Mouse (Mus musculus): ENCODE data around the gene Sarnp.

DNA sequence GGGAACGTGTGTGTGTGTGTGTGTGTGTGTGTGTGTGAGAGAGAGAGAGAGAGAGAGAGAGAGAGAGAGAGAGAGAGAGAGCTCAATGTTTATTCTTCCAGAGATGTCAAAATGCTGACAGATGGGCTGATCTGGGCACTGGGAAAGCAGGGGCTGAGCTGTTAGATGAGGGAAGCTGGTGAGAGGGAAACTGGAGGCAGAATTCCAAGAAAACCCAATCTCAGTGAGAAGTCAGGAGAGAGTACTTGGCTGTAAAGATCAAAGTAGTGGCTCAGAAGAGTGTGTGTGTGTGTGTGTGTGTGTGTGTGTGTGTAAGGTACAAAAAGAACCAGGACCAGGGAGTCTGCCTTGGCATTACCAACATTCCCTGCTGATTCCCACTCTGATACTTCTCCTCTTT lies 80.4 kb downstream of the Sarnp start:
- TF ChIP-seq TCF12 (IDR thresholded peaks at IDR 0.05; ENCODE audit: insufficient read depth, poor library complexity, severe bottlenecking) (no peak), POLR2A (IDR thresholded peaks at IDR 0.05; ENCODE audit: insufficient read length, low read depth) (no peak), MAX (IDR thresholded peaks at IDR 0.05; ENCODE audit: low read depth) (no peak), MYOD1 (IDR thresholded peaks at IDR 0.05; ENCODE audit: control insufficient read depth in 1 of 3, insufficient read length in 2 of 3, low read depth in 2 of 3) (no peak), POLR2AphosphoS2 (IDR thresholded peaks at IDR 0.05; ENCODE audit: insufficient read length, low read depth) (no peak), CEBPB (IDR thresholded peaks at IDR 0.05; ENCODE audit: insufficient read depth, poor library complexity, severe bottlenecking) (no peak), MYOG (IDR thresholded peaks at IDR 0.05; ENCODE audit: control insufficient read depth in 1 of 3, insufficient read depth in 1 of 3, insufficient read length in 2 of 3, low read depth in 2 of 3) (no peak), E2F4 (IDR thresholded peaks at IDR 0.05; ENCODE audit: insufficient read depth) (no peak), USF1 (IDR thresholded peaks at IDR 0.05; ENCODE audit: low read depth) (no peak), TCF3 (IDR thresholded peaks at IDR 0.05; ENCODE audit: insufficient read length, low read depth) (no peak)
